Mouse (Mus musculus) liver, adult 2 months (tissue): ENCODE results near the gene Smim6.

Experiments
- CTCF ChIP-seq: fragments of 200-500 bp; IDR thresholded peaks from 2 replicates; pipeline ENCODE4 v1.5.1; 2011; ENCODE audit warnings: low read depth, low read length, control low read depth
- POLR2A ChIP-seq: fragments of 200-500 bp; IDR thresholded peaks from 2 replicates; pipeline ENCODE4 v1.6.1; 2011; ENCODE audit warnings: low read length, control low read depth; ENCODE audit not compliant: insufficient read depth; ENCODE audit errors: extremely low read depth

GRCm38 (mm10) chr11:115957971-115958370, 46.2 kb downstream of the Smim6 start:
- TF ChIP-seq CTCF (no peak), POLR2A (no peak)
